Mouse (Mus musculus) forebrain, embryonic 16.5 days (tissue): ENCODE measurements around the gene D11Wsu47e. TPM values are rescaled to one million over a fixed set of nuclear protein-coding genes. Genes with fewer than 3 reads are reported as not detected.

Source experiments
- ATAC-seq: fragments of 200-750 bp; cut with Nextera tagmentation; 2 replicates; pipeline ENCODE4 v1.8.0; 2017; ENCODE audit warnings: mild to moderate bottlenecking, moderate library complexity
- H3K27ac ChIP-seq: fragments of 300-500 bp; sonication (generic); 2 replicates; pipeline ENCODE4 v1.5.1; 2014; ENCODE audit warnings: low read length, control low read depth
- H3K27me3 ChIP-seq: fragments of 300-500 bp; sonication (generic); replicated peaks from 2 replicates; pipeline ENCODE4 v1.6.1; 2014; ENCODE audit warnings: low read length; ENCODE audit not compliant: control insufficient read depth, insufficient read depth
- H3K36me3 ChIP-seq: fragments of 300-500 bp; sonication (generic); 2 replicates; pipeline ENCODE4 v1.6.1; 2014; ENCODE audit not compliant: control insufficient read depth, insufficient read depth
- H3K4me1 ChIP-seq: fragments of 300-500 bp; sonication (generic); replicated peaks from 2 replicates; pipeline ENCODE4 v1.6.1; 2014; ENCODE audit warnings: low read length; ENCODE audit not compliant: control insufficient read depth, insufficient read depth
- H3K4me2 ChIP-seq: fragments of 300-500 bp; sonication (generic); 2 replicates; pipeline ENCODE4 v1.6.1; 2014; ENCODE audit warnings: mild to moderate bottlenecking, low read length, control low read depth
- H3K4me3 ChIP-seq: fragments of 300-500 bp; sonication (generic); replicated peaks from 2 replicates; pipeline ENCODE4 v1.5.1; 2014; ENCODE audit warnings: mild to moderate bottlenecking, low read length, control low read depth
- H3K9ac ChIP-seq: fragments of 300-500 bp; sonication (generic); replicated peaks from 2 replicates; pipeline ENCODE4 v1.6.1; 2014; ENCODE audit warnings: low read depth, low read length, control low read depth
- H3K9me3 ChIP-seq: fragments of 300-500 bp; sonication (generic); 2 replicates; pipeline ENCODE4 v1.6.1; 2016; ENCODE audit warnings: low read length; ENCODE audit not compliant: control insufficient read depth
- WGBS: fragments of 180-500 bp; shearing (Covaris S2); extraction: QIAGEN DNeasy Blood & Tissue Kit; methylation state at CpG from one replicate; pipeline ENCODE4 v1.1.7; 2014; 5-methylcytosine and 5-hydroxymethylcytosine counted together
- polyA plus RNA-seq: library from polyadenylated mRNA; unstranded; fragments of >200 nt; fragmentation: Nextera tagmentation; extraction: Ambion mirVana; gene quantifications from 2 replicates; pipeline ENCODE4 v1.2.1, GENCODE M21; 2015

Gene D11Wsu47e
- polyA plus RNA-seq, 1 experiment from 2014 or later = 24.4 TPM

DNA sequence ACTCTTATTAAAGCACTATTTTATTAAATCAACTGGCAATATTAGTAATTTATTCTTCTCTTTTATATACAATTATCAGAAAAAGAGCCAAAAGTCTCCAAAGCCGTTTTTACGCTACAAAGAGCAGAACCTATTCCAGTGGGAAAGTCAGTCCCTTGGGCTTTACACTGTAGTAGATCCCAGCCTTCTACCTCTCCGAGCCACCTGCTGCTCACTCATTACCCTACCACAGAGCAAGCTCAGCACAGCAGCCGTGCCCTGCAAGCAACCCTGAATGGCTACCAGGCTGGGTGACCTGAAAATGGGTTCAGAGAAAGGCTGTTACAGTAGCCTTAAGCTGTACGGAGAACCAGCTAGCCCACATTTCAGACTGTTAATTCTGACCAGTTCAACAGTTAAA, 9.6 kb upstream of the D11Wsu47e start:
- H3K27ac ChIP-seq = no peak overlapping the region
- no peak for ATAC-seq
- H3K9me3 ChIP-seq = no peaks in the 10 kb centered on the region
- no peak overlapping the region for H3K9ac ChIP-seq
- no peak overlapping the region for H3K4me2 ChIP-seq
- H3K4me1 ChIP-seq = peaks cover 14% of the 10 kb centered on the region
- no peak overlapping the region for H3K4me3 ChIP-seq
- H3K27me3 ChIP-seq = no peaks in the 10 kb centered on the region
- peaks cover 8% of the 10 kb centered on the region; the same call in 1 of the 2 replicates for H3K36me3 ChIP-seq
- WGBS = 90% methylated on average over 5 of the region's 5 CpGs

- Histone ChIP-seq H3K9me3 (no peaks in the 10 kb centered on the region), H3K36me3 (peaks cover 8% of the 10 kb centered on the region; the same call in 1 of the 2 replicates), H3K27me3 (no peaks in the 10 kb centered on the region), H3K4me3 (no peak overlapping the region), H3K4me2 (no peak overlapping the region), H3K9ac (no peak overlapping the region), H3K4me1 (peaks cover 20% of the 10 kb centered on the region), H3K27ac (no peak overlapping the region)
- WGBS = 47% methylated on average over 2 of the region's 2 CpGs
- ATAC-seq = no peak
Observed at GRCm38 (mm10) chr11:113676847-113677246, 7.4 kb upstream of the D11Wsu47e start.

DNA sequence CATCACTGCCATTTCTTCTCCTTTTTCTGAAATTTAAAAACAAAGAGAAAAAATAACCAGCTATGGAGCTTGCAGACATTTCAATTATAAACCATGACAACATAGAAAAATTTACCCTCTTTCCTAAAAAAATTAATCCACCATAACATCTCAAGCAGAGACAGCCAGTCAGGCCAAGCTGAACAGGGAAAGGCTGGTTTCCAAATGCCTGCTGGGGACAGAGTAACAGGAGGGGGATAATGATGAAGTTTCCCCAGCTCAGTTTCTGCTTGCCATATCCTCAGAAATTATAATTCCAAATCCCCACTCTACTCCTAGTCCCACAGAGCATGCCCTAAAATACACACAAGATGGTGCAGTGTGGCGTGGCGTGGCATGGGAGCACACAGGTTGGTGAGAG, 6.8 kb upstream of the D11Wsu47e start:
- no peak overlapping the region for H3K4me2 ChIP-seq
- ATAC-seq = no peak

GRCm38 (mm10) chr11:113678373-113678772, 5.8 kb upstream of the D11Wsu47e start:
- Histone ChIP-seq H3K4me2 (no peak overlapping the region), H3K27ac (no peak overlapping the region), H3K27me3 (no peaks in the 10 kb centered on the region), H3K4me1 (peaks cover 28% of the 10 kb centered on the region), H3K9ac (no peak overlapping the region), H3K9me3 (no peaks in the 10 kb centered on the region), H3K4me3 (no peak overlapping the region), H3K36me3 (peaks cover 8% of the 10 kb centered on the region; the same call in 1 of the 2 replicates)
- no peak for ATAC-seq
- 88% methylated on average over 8 of the region's 8 CpGs for WGBS

More for the DNA sequence above, 6.8 kb upstream of the D11Wsu47e start:
- no peak overlapping the region for H3K9ac ChIP-seq
- H3K27me3 ChIP-seq = no peaks in the 10 kb centered on the region
- H3K36me3 ChIP-seq = peaks cover 8% of the 10 kb centered on the region; the same call in 1 of the 2 replicates
- no peaks in the 10 kb centered on the region for H3K9me3 ChIP-seq
- H3K4me1 ChIP-seq = peaks cover 24% of the 10 kb centered on the region
- H3K27ac ChIP-seq = no peak overlapping the region
- WGBS = 94% methylated on average over 2 of the region's 2 CpGs
- H3K4me3 ChIP-seq = no peak overlapping the region

DNA sequence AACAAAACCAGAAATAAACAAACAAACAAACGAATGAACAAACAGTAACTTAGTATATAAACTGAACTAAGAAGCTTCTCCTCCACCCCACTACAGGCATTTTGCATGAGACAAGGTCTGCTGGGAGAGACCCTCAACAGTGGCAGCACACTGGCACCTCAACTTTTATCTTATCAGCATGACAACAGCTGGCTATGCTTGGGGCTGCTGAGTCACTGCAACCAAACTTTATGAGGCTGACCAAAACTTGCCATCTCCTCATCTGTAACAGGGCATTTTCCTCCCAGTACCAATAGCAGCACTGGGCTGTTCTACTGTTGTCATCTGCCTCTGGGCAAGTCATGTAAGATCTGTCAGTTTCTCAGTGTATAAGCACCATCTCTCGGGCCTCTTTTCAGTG, 3.3 kb upstream of the D11Wsu47e start:
- H3K9ac ChIP-seq = no peak overlapping the region
- WGBS = 81% methylated on average over 2 of the region's 2 CpGs
- ATAC-seq = no peak

GRCm38 (mm10) chr11:113681979-113682378, 2.2 kb upstream of the D11Wsu47e start:
- H3K4me3 ChIP-seq = no peak overlapping the region
- no peak overlapping the region; the same call in 1 of the 2 replicates for H3K27ac ChIP-seq
- no peaks in the 10 kb centered on the region for H3K27me3 ChIP-seq
- 0 out of 2 replicates have a peak, but pooled peaks cover 2% of the 10 kb centered on the region for H3K36me3 ChIP-seq
- no peak overlapping the region for H3K9ac ChIP-seq
- no peak overlapping the region; the same call in 1 of the 2 replicates for H3K4me2 ChIP-seq
- no peak for ATAC-seq
- H3K4me1 ChIP-seq = peaks cover 44% of the 10 kb centered on the region
- no peaks in the 10 kb centered on the region for H3K9me3 ChIP-seq

More for the DNA sequence above, 3.3 kb upstream of the D11Wsu47e start:
- no peaks in the 10 kb centered on the region for H3K9me3 ChIP-seq
- H3K4me1 ChIP-seq = peaks cover 36% of the 10 kb centered on the region
- no peak overlapping the region for H3K4me3 ChIP-seq
- H3K36me3 ChIP-seq = peaks cover 8% of the 10 kb centered on the region; the same call in 1 of the 2 replicates
- H3K27me3 ChIP-seq = no peaks in the 10 kb centered on the region
- H3K27ac ChIP-seq = no peak overlapping the region
- no peak overlapping the region for H3K4me2 ChIP-seq

GRCm38 (mm10) chr11:113682897-113683626, 1.1 kb upstream of the D11Wsu47e start:
- 2% methylated on average over 38 of the region's 38 CpGs for WGBS
- no peaks in the 10 kb centered on the region for H3K9me3 ChIP-seq
- peak overlapping the region; percentile 91 for H3K27ac ChIP-seq
- peak overlapping the region; percentile 83 for H3K9ac ChIP-seq
- peak overlapping the region; percentile 85 for H3K4me3 ChIP-seq
- H3K36me3 ChIP-seq = peaks cover 2% of the 10 kb centered on the region
- H3K27me3 ChIP-seq = no peaks in the 10 kb centered on the region
- peak; percentile 9 for ATAC-seq
- peaks cover 43% of the 10 kb centered on the region for H3K4me1 ChIP-seq
- peak overlapping the region; percentile 94 for H3K4me2 ChIP-seq

- H3K4me2 ChIP-seq = peak overlapping the region; percentile 94
- WGBS = 0% methylated on average over 31 of the region's 38 CpGs
- peaks cover 7% of the 10 kb centered on the region for H3K36me3 ChIP-seq
- no peaks in the 10 kb centered on the region for H3K9me3 ChIP-seq
- no peak; the same call in 1 of the 2 replicates for ATAC-seq
- no peaks in the 10 kb centered on the region for H3K27me3 ChIP-seq
- H3K9ac ChIP-seq = peak overlapping the region; percentile 83
- H3K4me1 ChIP-seq = peaks cover 41% of the 10 kb centered on the region
- H3K4me3 ChIP-seq = peak overlapping the region; percentile 85
- peak overlapping the region; percentile 91 for H3K27ac ChIP-seq
Observed at GRCm38 (mm10) chr11:113683627-113683956, 620 bp upstream of the D11Wsu47e start.

- WGBS = 42% methylated on average over 25 of the region's 25 CpGs
- Histone ChIP-seq H3K9ac (peak overlapping the region; percentile 80), H3K4me3 (peak overlapping the region; percentile 85), H3K4me2 (peak overlapping the region; percentile 76), H3K4me1 (peaks cover 41% of the 10 kb centered on the region), H3K27me3 (no peaks in the 10 kb centered on the region), H3K9me3 (no peaks in the 10 kb centered on the region), H3K27ac (peak overlapping the region; percentile 91; the same call in 1 of the 2 replicates), H3K36me3 (peaks cover 18% of the 10 kb centered on the region)
- no peak; the same call in 1 of the 2 replicates for ATAC-seq
Observed at GRCm38 (mm10) chr11:113684707-113685426, 655 bp downstream of the D11Wsu47e start.
